Comparison of ENCODE assay signal across 30 mouse cellular contexts in genomic region chr10:108250710-108251109, GRCm38 (mm10).
A peak's percentile ranks its signal among the peaks of the same experiment; 100 is the strongest.
DNase-seq lines count a peak whose midpoint lies in the region; ATAC-seq and TF ChIP-seq lines count a peak whose summit lies in the region.
"Had no signal": no experiment of that assay in that cellular context is flagged by ENCODE, and none has a peak within 500 bp of the region (broad histone marks: within the 10 kb centered on the region; RNA-seq: fewer than 3 reads in every experiment).

No protein-coding gene starts in this region.

- H3K9ac ChIP-seq in heart, embryonic 12.5 days, result no peak overlapping the region
- no peak overlapping the region for H3K9ac ChIP-seq in heart, adult 2 months (ENCODE audit: low read depth, low read length)
- no peak overlapping the region for H3K9ac ChIP-seq in heart, embryonic 14.5 days (ENCODE audit: low read length)
- H3K9ac ChIP-seq: embryonic facial prominence, embryonic 13.5 days; embryonic facial prominence, embryonic 15.5 days; forebrain, embryonic 12.5 days had no signal

- TF ChIP-seq CTCF in heart, adult 2 months (IDR thresholded peaks at IDR 0.05), result no peak
- no peak for TF ChIP-seq CTCF in E14TG2a.4 (conservative IDR thresholded peaks at IDR 0.05; ENCODE audit: low read length)

- no peaks in the 10 kb centered on the region for H3K79me2 ChIP-seq in heart, adult 2 months (replicated peaks; ENCODE audit: control insufficient read depth, insufficient read depth, low read length)

- no peak for TF ChIP-seq POLR2A in heart, adult 2 months (IDR thresholded peaks at IDR 0.05; ENCODE audit: insufficient read depth, low read depth, low read length)

- H3K9me3 ChIP-seq in heart, embryonic 12.5 days (replicated peaks), result no peaks in the 10 kb centered on the region
- H3K9me3 ChIP-seq in heart, embryonic 14.5 days (ENCODE audit: control insufficient read depth, low read length), result no peaks in the 10 kb centered on the region
- no peaks in the 10 kb centered on the region for H3K9me3 ChIP-seq in E14TG2a.4 (ENCODE audit: low read length)
- H3K9me3 ChIP-seq: embryonic facial prominence, embryonic 13.5 days; embryonic facial prominence, embryonic 15.5 days; forebrain, embryonic 10.5 days; forebrain, embryonic 12.5 days; G1E had no signal

- WGBS in heart, embryonic 12.5 days, result 53% methylated on average over 12 of the region's 12 CpGs
- 68% methylated on average over 12 of the region's 12 CpGs for WGBS in heart, adult 2 months
- 39% methylated on average over 12 of the region's 12 CpGs for WGBS in heart, embryonic 14.5 days

- H3K36me3 ChIP-seq in heart, embryonic 12.5 days, result peaks cover 42% of the 10 kb centered on the region
- H3K36me3 ChIP-seq in heart, adult 2 months (ENCODE audit: control insufficient read depth, insufficient read depth, low read length), result 0 out of 2 replicates have a peak, but pooled peaks cover 1% of the 10 kb centered on the region
- peaks cover 76% of the 10 kb centered on the region for H3K36me3 ChIP-seq in heart, embryonic 14.5 days (ENCODE audit: control insufficient read depth, insufficient read depth, low read length)
- peaks cover 57% of the 10 kb centered on the region for H3K36me3 ChIP-seq in E14TG2a.4 (ENCODE audit: insufficient read depth, low read length)

- no peak for DNase-seq in heart, adult 2 months
- no peak for DNase-seq in heart, postnatal 4 days
- DNase-seq in R1 (ENCODE audit: low read depth, low spot score), result peak; percentile 76
- no peak for DNase-seq in adrenal gland, postnatal 10 days
- DNase-seq in thymus, adult 18-20 months, result no peak
- DNase-seq: adrenal gland, adult 8-10 months; adrenal gland, postnatal 25 days; B cell, adult 2 months; cerebellum, adult 11 months; cerebellum, adult 18-20 months; cerebellum, adult 8-10 months; cerebellum, adult 9-11 months; cerebellum, postnatal 14 days; cerebellum, postnatal 36 days; embryo, embryonic 11 days had no signal

- no peak overlapping the region for H3K4me2 ChIP-seq in heart, embryonic 12.5 days
- H3K4me2 ChIP-seq in heart, embryonic 14.5 days (ENCODE audit: low read length), result no peak overlapping the region
- H3K4me2 ChIP-seq: embryonic facial prominence, embryonic 13.5 days; embryonic facial prominence, embryonic 15.5 days; forebrain, embryonic 12.5 days had no signal

- H3K4me3 ChIP-seq in heart, embryonic 12.5 days, result no peak overlapping the region
- H3K4me3 ChIP-seq in heart, adult 2 months, result no peak overlapping the region
- H3K4me3 ChIP-seq in heart, embryonic 14.5 days (ENCODE audit: control insufficient read depth in 1 of 2, insufficient read depth in 1 of 2, low read depth in 1 of 2, low read length in 2 of 2), result no peak overlapping the region
- H3K4me3 ChIP-seq in E14TG2a.4 (replicated peaks; ENCODE audit: low read length), result peak overlapping the region; percentile 14; the same call in 1 of the 2 replicates
- H3K4me3 ChIP-seq: embryonic facial prominence, embryonic 13.5 days; embryonic facial prominence, embryonic 15.5 days; erythroblast, embryonic 14.5 days; forebrain, embryonic 10.5 days; forebrain, embryonic 12.5 days had no signal

- peak overlapping the region; percentile 29; the same call in 1 of the 2 replicates for H3K27ac ChIP-seq in heart, embryonic 12.5 days (ENCODE audit: poor library complexity, severe bottlenecking)
- H3K27ac ChIP-seq in heart, adult 2 months, result no peak overlapping the region
- H3K27ac ChIP-seq in heart, embryonic 14.5 days (replicated peaks in 1 of 2; ENCODE audit: control insufficient read depth in 1 of 2, insufficient read depth in 1 of 2, low read depth in 2 of 2, low read length in 2 of 2), result peak overlapping the region; percentile 33 to 39; a peak in 2 of 4 replicates
- H3K27ac ChIP-seq: embryonic facial prominence, embryonic 13.5 days; embryonic facial prominence, embryonic 15.5 days; forebrain, embryonic 10.5 days; forebrain, embryonic 12.5 days had no signal

- H3K4me1 ChIP-seq in heart, embryonic 12.5 days (replicated peaks), result peaks cover 3% of the 10 kb centered on the region
- no peaks in the 10 kb centered on the region for H3K4me1 ChIP-seq in heart, adult 2 months (ENCODE audit: control insufficient read depth, insufficient read depth, low read length)
- H3K4me1 ChIP-seq in heart, embryonic 14.5 days (ENCODE audit: control insufficient read depth in 2 of 2, insufficient read depth in 2 of 2, low read length in 2 of 2), result peaks cover under 1 to 4% of the 10 kb centered on the region in 2 experiments
- H3K4me1 ChIP-seq in E14TG2a.4 (replicated peaks; ENCODE audit: low read depth, low read length), result peaks cover 9% of the 10 kb centered on the region
- H3K4me1 ChIP-seq: embryonic facial prominence, embryonic 13.5 days; embryonic facial prominence, embryonic 15.5 days; forebrain, embryonic 10.5 days; forebrain, embryonic 12.5 days had no signal

- ATAC-seq in heart, embryonic 12.5 days (ENCODE audit: insufficient number of reproducible peaks, low FRiP score), result no peak
- ATAC-seq in heart, embryonic 14.5 days (ENCODE audit: insufficient number of reproducible peaks, insufficient read depth, low FRiP score, low read depth), result no peak
- ATAC-seq: activated CD4-positive, CD25-positive, alpha-beta regulatory T cell, adult 4 months; CD4-positive, CD25-positive, alpha-beta regulatory T cell, adult 4 months; forebrain, embryonic 14.5 days; forebrain, embryonic 16.5 days; Patski had no signal

- no peaks in the 10 kb centered on the region for H3K27me3 ChIP-seq in heart, embryonic 12.5 days (replicated peaks)
- H3K27me3 ChIP-seq in heart, adult 2 months (ENCODE audit: control insufficient read depth, insufficient read depth, low read length), result no peaks in the 10 kb centered on the region
- H3K27me3 ChIP-seq in heart, embryonic 14.5 days (ENCODE audit: control insufficient read depth, insufficient read depth, low read length), result no peaks in the 10 kb centered on the region
- no peaks in the 10 kb centered on the region for H3K27me3 ChIP-seq in E14TG2a.4 (ENCODE audit: insufficient read depth, low read length)
- H3K27me3 ChIP-seq: CH12.LX; embryonic facial prominence, embryonic 13.5 days; embryonic facial prominence, embryonic 15.5 days; forebrain, embryonic 12.5 days; Patski had no signal

- no peak for TF ChIP-seq EP300 in heart, adult 2 months (IDR thresholded peaks at IDR 0.05; ENCODE audit: insufficient read depth, low read depth, low read length)

- intact Hi-C loops in heart, adult 2 months (cut with DNase I), result loop anchor here (10.0 kb wide), 1 partner anchor 396 kb away; no protein-coding TSS in a partner anchor
